Mouse (Mus musculus) bone marrow, adult 2 months (tissue): Measurements from ENCODE around the gene Pla2g5.

Source experiments
- CTCF ChIP-seq: fragments of 200-500 bp; IDR thresholded peaks from 2 replicates; pipeline ENCODE4 v1.5.1; 2011; ENCODE audit warnings: low read length, control low read depth; ENCODE audit not compliant: control insufficient read depth, insufficient read depth
- POLR2A ChIP-seq: fragments of 200-500 bp; IDR thresholded peaks from 2 replicates; pipeline ENCODE4 v1.6.1; 2011; ENCODE audit warnings: low read depth, mild to moderate bottlenecking, control low read depth, low read length, borderline replicate concordance; ENCODE audit not compliant: control insufficient read depth

DNA sequence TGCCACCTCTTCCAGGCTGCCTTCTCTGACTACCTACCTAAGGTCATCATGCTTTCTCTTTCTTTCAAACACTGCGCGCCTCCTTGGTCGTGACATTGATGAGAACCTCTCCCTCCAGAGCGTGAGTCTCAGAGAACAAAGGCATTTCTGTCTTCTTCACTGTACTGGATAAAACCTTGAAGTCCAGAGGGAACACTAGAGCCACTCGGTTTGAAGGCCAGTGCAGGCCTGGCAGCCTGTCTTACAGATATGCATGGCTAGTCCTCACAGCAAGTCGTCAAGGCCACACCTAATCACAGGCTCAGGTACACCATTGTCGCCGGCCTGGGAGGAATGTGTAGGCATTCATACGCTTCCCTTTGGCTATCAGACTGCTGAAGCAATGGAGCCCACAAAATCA lies 47.1 kb downstream of the Pla2g5 start:
- TF ChIP-seq POLR2A (no peak), CTCF (no peak)
